Mouse (Mus musculus): Measurements from ENCODE around the gene Notch4.

DNA sequence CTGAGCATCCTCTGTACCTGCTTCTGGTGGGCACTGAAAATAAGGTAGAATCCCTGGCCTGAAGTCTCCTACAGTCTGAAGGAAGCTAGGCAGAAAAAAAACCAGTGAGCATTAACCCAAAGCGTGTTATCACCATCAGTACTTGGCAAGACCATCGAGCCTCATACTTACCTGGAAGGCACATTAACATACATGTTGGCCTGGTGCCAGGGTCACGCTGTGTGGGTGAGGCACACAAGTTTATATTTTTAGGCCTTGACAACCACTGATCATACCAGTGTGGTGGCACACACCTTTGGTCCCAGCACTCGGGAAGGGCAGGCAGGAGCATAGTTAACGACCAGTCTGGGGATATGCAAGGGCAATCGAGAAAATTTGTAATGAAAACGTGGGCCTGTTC, 43.9 kb downstream of the Notch4 start:
- TF ChIP-seq CTCF (IDR thresholded peaks at IDR 0.05; ENCODE audit: borderline replicate concordance, extremely low read depth, insufficient read depth, insufficient read length), result no peak
- no peak for TF ChIP-seq POLR2A (IDR thresholded peaks at IDR 0.05; ENCODE audit: borderline replicate concordance, extremely low read depth, insufficient read depth, insufficient read length, poor library complexity, severe bottlenecking)

Data from brain, embryonic 14.5 days (tissue).